Mouse (Mus musculus): ENCODE data around the gene B3gnt8. TPM values are rescaled to one million over a fixed set of nuclear protein-coding genes. Genes with fewer than 3 reads are reported as not detected.

The B3gnt8 gene
- 8.3 and 15.6 TPM in 2 replicates for polyA plus RNA-seq (2015; fragmentation: Nextera tagmentation; extraction: Ambion mirVana)

GRCm38 (mm10) chr7:25626509-25627430 lies at the start of gene B3gnt8:
Gene B3gnt8, plus strand, starts transcription at chr7:25626654.

GRCm38 (mm10) chr7:25615706-25616011 lies 10.8 kb upstream of the B3gnt8 start, which contains the start of gene Erich4:
Gene Erich4, minus strand, starts transcription at chr7:25615892.

GRCm38 (mm10) chr7:25618865-25619721 lies 7.4 kb upstream of the B3gnt8 start, which contains the start of gene Dmac2:
Gene Dmac2, plus strand, starts transcription at chr7:25619414.

GRCm38 (mm10) chr7:25658657-25659472 lies 32.4 kb downstream of the B3gnt8 start, which contains the start of the genes Bckdha and Exosc5:
Gene Bckdha, minus strand, starts transcription at chr7:25658981.
Gene Exosc5, plus strand, starts transcription at chr7:25659164.

GRCm38 (mm10) chr7:25674719-25675300 lies 48.4 kb downstream of the B3gnt8 start, which contains the start of gene Tmem91:
Gene Tmem91, minus strand, starts transcription at chr7:25675166.

GRCm38 (mm10) chr7:25680514-25681258 lies 54.2 kb downstream of the B3gnt8 start, which contains the start of gene B9d2:
Gene B9d2, plus strand, starts transcription at chr7:25680780.

Other genes starting within 250 kb of the B3gnt8 start
- gene Lipe, start 227.9 kb upstream of the B3gnt8 start, polyA plus RNA-seq (2015; fragmentation: Nextera tagmentation; extraction: Ambion mirVana) = 12.9 and 34.8 TPM in 2 replicates
- gene Cxcl17, start 213.8 kb upstream of the B3gnt8 start, polyA plus RNA-seq (2015; fragmentation: Nextera tagmentation; extraction: Ambion mirVana) = 0.43 TPM in 1 of 2 replicates, not detected in the other
- 9.0 and 17.7 TPM in 2 replicates for gene Ceacam1, start 149.1 kb upstream of the B3gnt8 start, polyA plus RNA-seq (2015; fragmentation: Nextera tagmentation; extraction: Ambion mirVana)
- 0.08 TPM in 1 of 2 replicates, not detected in the other for gene Ceacam2, start 86.8 kb upstream of the B3gnt8 start, polyA plus RNA-seq (2015; fragmentation: Nextera tagmentation; extraction: Ambion mirVana)
- gene Erich4, start 10.8 kb upstream of the B3gnt8 start, polyA plus RNA-seq (2015; fragmentation: Nextera tagmentation; extraction: Ambion mirVana) = 0.19 TPM in 1 of 2 replicates, not detected in the other
- 19.7 and 31.0 TPM in 2 replicates for gene Dmac2, start 7.2 kb upstream of the B3gnt8 start, polyA plus RNA-seq (2015; fragmentation: Nextera tagmentation; extraction: Ambion mirVana)
- gene Bckdha, start 32.3 kb downstream of the B3gnt8 start, polyA plus RNA-seq (2015; fragmentation: Nextera tagmentation; extraction: Ambion mirVana) = 86.9 and 135 TPM in 2 replicates
- gene Exosc5, start 32.5 kb downstream of the B3gnt8 start, polyA plus RNA-seq (2015; fragmentation: Nextera tagmentation; extraction: Ambion mirVana) = 77.2 and 88.6 TPM in 2 replicates
- 2.2 and 3.2 TPM in 2 replicates for gene Tmem91, start 48.5 kb downstream of the B3gnt8 start, polyA plus RNA-seq (2015; fragmentation: Nextera tagmentation; extraction: Ambion mirVana)
- gene B9d2, start 54.1 kb downstream of the B3gnt8 start, polyA plus RNA-seq (2015; fragmentation: Nextera tagmentation; extraction: Ambion mirVana) = 38.3 and 53.7 TPM in 2 replicates
- 2.7 and 4.4 TPM in 2 replicates for gene Tgfb1, start 60.3 kb downstream of the B3gnt8 start, polyA plus RNA-seq (2015; fragmentation: Nextera tagmentation; extraction: Ambion mirVana)
- gene Ccdc97, start 92.4 kb downstream of the B3gnt8 start, polyA plus RNA-seq (2015; fragmentation: Nextera tagmentation; extraction: Ambion mirVana) = 16.5 and 21.0 TPM in 2 replicates
- gene Hnrnpul1, start 128.1 kb downstream of the B3gnt8 start, polyA plus RNA-seq (2015; fragmentation: Nextera tagmentation; extraction: Ambion mirVana) = 32.7 and 43.2 TPM in 2 replicates
- 101 and 135 TPM in 2 replicates for gene Axl, start 162.1 kb downstream of the B3gnt8 start, polyA plus RNA-seq (2015; fragmentation: Nextera tagmentation; extraction: Ambion mirVana)
- gene Cyp2s1, start 190.3 kb downstream of the B3gnt8 start, polyA plus RNA-seq (2015; fragmentation: Nextera tagmentation; extraction: Ambion mirVana) = 6.0 and 8.0 TPM in 2 replicates